Mouse (Mus musculus) hindbrain, embryonic 10.5 days (tissue): Measurements from ENCODE around the gene Mknk1. TPM values are rescaled to one million over a fixed set of nuclear protein-coding genes. Genes with fewer than 3 reads are reported as not detected.

Experiments
- DNase-seq: peaks from one replicate; pipeline ENCODE4 v3.0.0-alpha.2; 2017; ENCODE audit warnings: low spot score
- H3K27ac ChIP-seq: fragments of 300-500 bp; sonication (generic); 2 replicates; pipeline ENCODE4 v1.5.1; 2016; ENCODE audit warnings: mild to moderate bottlenecking, moderate library complexity
- H3K27me3 ChIP-seq: fragments of 300-500 bp; sonication (generic); 2 replicates; pipeline ENCODE4 v1.6.1; 2016; ENCODE audit warnings: mild to moderate bottlenecking; ENCODE audit not compliant: poor library complexity, insufficient read depth, severe bottlenecking
- H3K36me3 ChIP-seq: fragments of 300-500 bp; sonication (generic); 2 replicates; pipeline ENCODE4 v1.6.1; 2016; ENCODE audit warnings: mild to moderate bottlenecking, moderate library complexity
- H3K4me1 ChIP-seq: fragments of 300-500 bp; sonication (generic); replicated peaks from 2 replicates; pipeline ENCODE4 v1.6.1; 2016; ENCODE audit warnings: mild to moderate bottlenecking
- H3K4me3 ChIP-seq: fragments of 300-500 bp; sonication (generic); 2 replicates; pipeline ENCODE4 v1.5.1; 2016; ENCODE audit warnings: mild to moderate bottlenecking, moderate library complexity
- H3K9me3 ChIP-seq: fragments of 300-500 bp; sonication (generic); 2 replicates; pipeline ENCODE4 v1.6.1; 2016; ENCODE audit warnings: mild to moderate bottlenecking, moderate library complexity
- WGBS: fragments of 180-500 bp; shearing (Covaris S2); methylation state at CpG from one replicate; pipeline ENCODE4 v1.1.7; 2016; 5-methylcytosine and 5-hydroxymethylcytosine counted together
- polyA plus RNA-seq: library from polyadenylated mRNA; unstranded; fragments of >200 nt; fragmentation: Nextera tagmentation; extraction: Ambion mirVana; gene quantifications from 2 replicates; pipeline ENCODE4 v1.2.1, GENCODE M21; 2016

The Mknk1 gene
- polyA plus RNA-seq, 1 experiment from 2014 or later = 30.7 TPM

- peaks cover 24% of the 10 kb centered on the region for H3K27me3 ChIP-seq
- WGBS = 4% methylated on average over 4 of the region's 4 CpGs
- DNase-seq = no peak
These were observed 11.5 kb upstream of the Mknk1 start for GRCm38 (mm10) chr4:115827535-115827887.

GRCm38 (mm10) chr4:115827888-115828571, 11.0 kb upstream of the Mknk1 start, which contains the start of gene Mob3c:
TSS of gene Mob3c (plus strand) at chr4:115828092.
- Histone ChIP-seq H3K4me3 (peak within 1 kb of the TSS; percentile 83), H3K27ac (peak within 1 kb of the TSS; percentile 90), H3K27me3 (peaks cover 24% of the 10 kb centered on the region), H3K36me3 (no peaks in the 10 kb centered on the region), H3K4me1 (peaks cover 15% of the 10 kb centered on the region), H3K9me3 (no peaks in the 10 kb centered on the region)
- peak; percentile 84 for DNase-seq
- under 1% methylated on average over 57 of the region's 57 CpGs for WGBS

More at GRCm38 (mm10) chr4:115827535-115827887, 11.5 kb upstream of the Mknk1 start:
- H3K4me3 ChIP-seq = peak overlapping the region; percentile 83
- H3K4me1 ChIP-seq = peaks cover 15% of the 10 kb centered on the region
- peak overlapping the region; percentile 90 for H3K27ac ChIP-seq
- H3K36me3 ChIP-seq = no peaks in the 10 kb centered on the region
- no peaks in the 10 kb centered on the region for H3K9me3 ChIP-seq

- 6% methylated on average over 8 of the region's 8 CpGs for WGBS
- no peak for DNase-seq
- Histone ChIP-seq H3K4me1 (peaks cover 15% of the 10 kb centered on the region), H3K4me3 (peak overlapping the region; percentile 83), H3K9me3 (no peaks in the 10 kb centered on the region), H3K27me3 (peaks cover 24% of the 10 kb centered on the region), H3K27ac (peak overlapping the region; percentile 90), H3K36me3 (no peaks in the 10 kb centered on the region)
These were observed 10.5 kb upstream of the Mknk1 start for GRCm38 (mm10) chr4:115828572-115828902.

GRCm38 (mm10) chr4:115830491-115830890, 8.5 kb upstream of the Mknk1 start:
- DNase-seq = no peak
- Histone ChIP-seq H3K4me3 (no peak overlapping the region), H3K9me3 (no peaks in the 10 kb centered on the region), H3K27me3 (peaks cover 24% of the 10 kb centered on the region), H3K27ac (no peak overlapping the region), H3K36me3 (no peaks in the 10 kb centered on the region), H3K4me1 (peaks cover 15% of the 10 kb centered on the region)
- 76% methylated on average over 5 of the region's 5 CpGs for WGBS

- Histone ChIP-seq H3K27me3 (peaks cover 24% of the 10 kb centered on the region), H3K4me3 (no peak overlapping the region), H3K27ac (no peak overlapping the region), H3K4me1 (peaks cover 15% of the 10 kb centered on the region), H3K36me3 (no peaks in the 10 kb centered on the region), H3K9me3 (no peaks in the 10 kb centered on the region)
- no peak for DNase-seq
- WGBS = 93% methylated on average over 22 of the region's 22 CpGs
These were observed 7.8 kb upstream of the Mknk1 start for GRCm38 (mm10) chr4:115831221-115831620.

GRCm38 (mm10) chr4:115832040-115832439, 7.0 kb upstream of the Mknk1 start:
- Histone ChIP-seq H3K27ac (no peak overlapping the region), H3K36me3 (no peaks in the 10 kb centered on the region), H3K27me3 (peaks cover 19% of the 10 kb centered on the region), H3K4me3 (no peak overlapping the region), H3K4me1 (peaks cover 15% of the 10 kb centered on the region), H3K9me3 (no peaks in the 10 kb centered on the region)
- WGBS = 67% methylated on average over 2 of the region's 2 CpGs
- DNase-seq = no peak

- H3K4me3 ChIP-seq = no peak overlapping the region
- peaks cover 21% of the 10 kb centered on the region for H3K4me1 ChIP-seq
- no peaks in the 10 kb centered on the region for H3K9me3 ChIP-seq
- DNase-seq = no peak
- H3K27ac ChIP-seq = no peak overlapping the region
- H3K27me3 ChIP-seq = no peaks in the 10 kb centered on the region
- H3K36me3 ChIP-seq = no peaks in the 10 kb centered on the region
- WGBS = 67% methylated on average over 2 of the region's 2 CpGs
These were observed 3.4 kb upstream of the Mknk1 start for GRCm38 (mm10) chr4:115835576-115835975.

GRCm38 (mm10) chr4:115838196-115838595, 802 bp upstream of the Mknk1 start:
- Histone ChIP-seq H3K4me1 (peaks cover 21% of the 10 kb centered on the region), H3K27ac (0 out of 2 replicates have a peak overlapping the region, but pooled peaks have one; percentile 89), H3K4me3 (peak overlapping the region; percentile 87), H3K9me3 (no peaks in the 10 kb centered on the region), H3K27me3 (no peaks in the 10 kb centered on the region), H3K36me3 (no peaks in the 10 kb centered on the region)
- DNase-seq = no peak
- WGBS = 62% methylated on average over 4 of the region's 4 CpGs

- DNase-seq = no peak
These were observed 958 bp downstream of the Mknk1 start for GRCm38 (mm10) chr4:115839956-115840355.

GRCm38 (mm10) chr4:115840842-115841241, 1.8 kb downstream of the Mknk1 start:
- Histone ChIP-seq H3K4me3 (no peak overlapping the region), H3K36me3 (no peaks in the 10 kb centered on the region), H3K27me3 (no peaks in the 10 kb centered on the region), H3K9me3 (no peaks in the 10 kb centered on the region), H3K27ac (no peak overlapping the region), H3K4me1 (peaks cover 21% of the 10 kb centered on the region)
- 91% methylated on average over 4 of the region's 4 CpGs for WGBS
- no peak for DNase-seq

More at GRCm38 (mm10) chr4:115839956-115840355, 958 bp downstream of the Mknk1 start:
- no peaks in the 10 kb centered on the region for H3K27me3 ChIP-seq
- WGBS = 66% methylated on average over 4 of the region's 4 CpGs
- H3K36me3 ChIP-seq = no peaks in the 10 kb centered on the region
- no peaks in the 10 kb centered on the region for H3K9me3 ChIP-seq
- peak overlapping the region; percentile 87 for H3K4me3 ChIP-seq
- H3K27ac ChIP-seq = no peak overlapping the region
- peaks cover 21% of the 10 kb centered on the region for H3K4me1 ChIP-seq

- H3K4me3 ChIP-seq = no peak overlapping the region
- H3K4me1 ChIP-seq = no peaks in the 10 kb centered on the region
- 56% methylated on average over 2 of the region's 2 CpGs for WGBS
- H3K36me3 ChIP-seq = peaks cover 37% of the 10 kb centered on the region
- H3K27me3 ChIP-seq = no peaks in the 10 kb centered on the region
- H3K27ac ChIP-seq = no peak overlapping the region
- H3K9me3 ChIP-seq = no peaks in the 10 kb centered on the region
- no peak for DNase-seq
These were observed 7.7 kb downstream of the Mknk1 start for GRCm38 (mm10) chr4:115846656-115847055.

- Histone ChIP-seq H3K36me3 (peaks cover 45% of the 10 kb centered on the region), H3K27ac (no peak overlapping the region), H3K4me1 (no peaks in the 10 kb centered on the region), H3K27me3 (no peaks in the 10 kb centered on the region), H3K9me3 (no peaks in the 10 kb centered on the region), H3K4me3 (no peak overlapping the region)
- 72% methylated on average over 5 of the region's 5 CpGs for WGBS
- DNase-seq = no peak
These were observed 8.4 kb downstream of the Mknk1 start for GRCm38 (mm10) chr4:115847377-115847776.

- no peak for DNase-seq
These were observed 9.1 kb downstream of the Mknk1 start for GRCm38 (mm10) chr4:115848083-115848482.

More at GRCm38 (mm10) chr4:115848083-115848482, 9.1 kb downstream of the Mknk1 start:
- no peak overlapping the region for H3K4me3 ChIP-seq
- no peak overlapping the region for H3K27ac ChIP-seq
- no peaks in the 10 kb centered on the region for H3K9me3 ChIP-seq
- H3K27me3 ChIP-seq = no peaks in the 10 kb centered on the region
- H3K36me3 ChIP-seq = peaks cover 52% of the 10 kb centered on the region
- no peaks in the 10 kb centered on the region for H3K4me1 ChIP-seq
- WGBS = 95% methylated on average over 1 of the region's 1 CpGs
